Mouse (Mus musculus) stomach, embryonic 14.5 days (tissue): ENCODE data around the gene Elovl5. TPM values are rescaled to one million over a fixed set of nuclear protein-coding genes. Genes with fewer than 3 reads are reported as not detected.

Experiments used
- ATAC-seq: fragments of 200-750 bp; cut with Nextera tagmentation; 2 replicates; pipeline ENCODE4 v1.8.0; 2017; ENCODE audit warnings: low read depth, moderate TSS enrichment; ENCODE audit not compliant: insufficient number of reproducible peaks, insufficient read depth, low FRiP score
- H3K27ac ChIP-seq: fragments of 300-500 bp; sonication (generic); 2 replicates; pipeline ENCODE4 v1.5.1; 2014; ENCODE audit warnings: mild to moderate bottlenecking, low read length, moderate library complexity, mixed read lengths
- H3K27me3 ChIP-seq: fragments of 300-500 bp; sonication (generic); 2 replicates; pipeline ENCODE4 v1.6.1; 2014; ENCODE audit warnings: low read length, control low read depth, mixed read lengths; ENCODE audit not compliant: control insufficient read depth, insufficient read depth
- H3K36me3 ChIP-seq: fragments of 300-500 bp; sonication (generic); 2 replicates; pipeline ENCODE4 v1.6.1; 2014; ENCODE audit warnings: mild to moderate bottlenecking, control low read depth, low read length, moderate library complexity, mixed read lengths; ENCODE audit not compliant: control insufficient read depth, insufficient read depth
- H3K4me1 ChIP-seq: fragments of 300-500 bp; sonication (generic); 2 replicates; pipeline ENCODE4 v1.6.1; 2014; ENCODE audit warnings: low read length, control low read depth, mixed read lengths; ENCODE audit not compliant: control insufficient read depth, insufficient read depth
- H3K4me2 ChIP-seq: fragments of 300-500 bp; sonication (generic); replicated peaks from 2 replicates; pipeline ENCODE4 v1.6.1; 2014; ENCODE audit warnings: low read depth, low read length, control low read depth
- H3K4me3 ChIP-seq: fragments of 300-500 bp; sonication (generic); 2 replicates; pipeline ENCODE4 v1.5.1; 2014; ENCODE audit warnings: low read depth, low read length, control low read depth
- H3K9ac ChIP-seq: fragments of 300-500 bp; sonication (generic); replicated peaks from 2 replicates; pipeline ENCODE4 v1.6.1; 2014; ENCODE audit warnings: low read depth, mild to moderate bottlenecking, control low read depth, low read length, moderate library complexity, mixed read lengths
- H3K9me3 ChIP-seq: fragments of 300-500 bp; sonication (generic); 2 replicates; pipeline ENCODE4 v1.6.1; 2016; ENCODE audit warnings: low read depth, low read length, control low read depth; ENCODE audit not compliant: control insufficient read depth
- WGBS: fragments of 180-500 bp; shearing (Covaris S2); extraction: QIAGEN DNeasy Blood & Tissue Kit; methylation state at CpG from one replicate; pipeline ENCODE4 v1.1.7; 2014; 5-methylcytosine and 5-hydroxymethylcytosine counted together
- polyA plus RNA-seq: library from polyadenylated mRNA; unstranded; fragments of >200 nt; fragmentation: Nextera tagmentation; extraction: Ambion mirVana; gene quantifications from 2 replicates; pipeline ENCODE4 v1.2.1, GENCODE M21; 2014

Gene Elovl5
- polyA plus RNA-seq, 1 experiment from 2014 or later, result 89.1 TPM

GRCm38 (mm10) chr9:78000586-78001500, 83.7 kb downstream of the Elovl5 start:
- Histone ChIP-seq H3K36me3 (no peaks in the 10 kb centered on the region), H3K9me3 (no peaks in the 10 kb centered on the region), H3K27ac (no peak overlapping the region), H3K4me2 (no peak overlapping the region), H3K27me3 (no peaks in the 10 kb centered on the region), H3K4me1 (no peaks in the 10 kb centered on the region), H3K4me3 (no peak overlapping the region), H3K9ac (no peak overlapping the region)
- 85% methylated on average over 7 of the region's 7 CpGs for WGBS
- ATAC-seq, result no peak

GRCm38 (mm10) chr9:78003278-78003677, 86.1 kb downstream of the Elovl5 start:
- H3K27me3 ChIP-seq, result no peaks in the 10 kb centered on the region
- no peaks in the 10 kb centered on the region for H3K36me3 ChIP-seq
- H3K27ac ChIP-seq, result no peak overlapping the region
- no peak for ATAC-seq
- no peak overlapping the region for H3K9ac ChIP-seq
- H3K9me3 ChIP-seq, result no peaks in the 10 kb centered on the region
- no peak overlapping the region for H3K4me2 ChIP-seq
- no peak overlapping the region for H3K4me3 ChIP-seq
- 80% methylated on average over 2 of the region's 2 CpGs for WGBS
- H3K4me1 ChIP-seq, result no peaks in the 10 kb centered on the region; the same call in 1 of the 2 replicates

- Histone ChIP-seq H3K4me3 (no peak overlapping the region), H3K36me3 (no peaks in the 10 kb centered on the region), H3K4me1 (no peaks in the 10 kb centered on the region; the same call in 1 of the 2 replicates), H3K27ac (no peak overlapping the region), H3K9ac (no peak overlapping the region), H3K27me3 (no peaks in the 10 kb centered on the region), H3K4me2 (no peak overlapping the region), H3K9me3 (no peaks in the 10 kb centered on the region)
- ATAC-seq, result no peak
- 60% methylated on average over 3 of the region's 3 CpGs for WGBS
Measured at GRCm38 (mm10) chr9:78005481-78005880, 88.3 kb downstream of the Elovl5 start.

- H3K9ac ChIP-seq, result no peak overlapping the region
- ATAC-seq, result peak; percentile 87
- 59% methylated on average over 19 of the region's 19 CpGs for WGBS
Measured at GRCm38 (mm10) chr9:78006209-78007001, 89.2 kb downstream of the Elovl5 start.

GRCm38 (mm10) chr9:78009382-78009781, 92.2 kb downstream of the Elovl5 start:
- Histone ChIP-seq H3K4me3 (no peak overlapping the region), H3K4me2 (no peak overlapping the region), H3K27me3 (no peaks in the 10 kb centered on the region), H3K9ac (no peak overlapping the region), H3K9me3 (no peaks in the 10 kb centered on the region), H3K4me1 (no peaks in the 10 kb centered on the region; the same call in 1 of the 2 replicates), H3K36me3 (no peaks in the 10 kb centered on the region), H3K27ac (no peak overlapping the region)
- ATAC-seq, result no peak
- WGBS, result 84% methylated on average over 7 of the region's 7 CpGs

More at GRCm38 (mm10) chr9:78006209-78007001, 89.2 kb downstream of the Elovl5 start:
- H3K27me3 ChIP-seq, result no peaks in the 10 kb centered on the region
- H3K27ac ChIP-seq, result no peak overlapping the region
- no peak overlapping the region for H3K4me3 ChIP-seq
- no peak overlapping the region for H3K4me2 ChIP-seq
- H3K36me3 ChIP-seq, result no peaks in the 10 kb centered on the region
- no peaks in the 10 kb centered on the region for H3K9me3 ChIP-seq
- no peaks in the 10 kb centered on the region; the same call in 1 of the 2 replicates for H3K4me1 ChIP-seq

- Histone ChIP-seq H3K9me3 (no peaks in the 10 kb centered on the region), H3K4me1 (no peaks in the 10 kb centered on the region; the same call in 1 of the 2 replicates), H3K9ac (no peak overlapping the region), H3K4me3 (no peak overlapping the region), H3K27me3 (no peaks in the 10 kb centered on the region), H3K27ac (no peak overlapping the region), H3K4me2 (no peak overlapping the region), H3K36me3 (no peaks in the 10 kb centered on the region)
- 74% methylated on average over 5 of the region's 5 CpGs for WGBS
- ATAC-seq, result no peak
Measured at GRCm38 (mm10) chr9:78010187-78010586, 93.0 kb downstream of the Elovl5 start.

GRCm38 (mm10) chr9:78010707-78011106, 93.5 kb downstream of the Elovl5 start:
- H3K4me1 ChIP-seq, result no peaks in the 10 kb centered on the region; the same call in 1 of the 2 replicates
- no peak overlapping the region for H3K9ac ChIP-seq
- H3K4me3 ChIP-seq, result no peak overlapping the region
- H3K27me3 ChIP-seq, result no peaks in the 10 kb centered on the region
- 85% methylated on average over 10 of the region's 10 CpGs for WGBS
- no peaks in the 10 kb centered on the region for H3K36me3 ChIP-seq
- no peak for ATAC-seq
- no peak overlapping the region for H3K27ac ChIP-seq
- no peak overlapping the region for H3K4me2 ChIP-seq
- no peaks in the 10 kb centered on the region for H3K9me3 ChIP-seq

GRCm38 (mm10) chr9:78012066-78012465, 94.9 kb downstream of the Elovl5 start:
- H3K4me1 ChIP-seq, result no peaks in the 10 kb centered on the region
- ATAC-seq, result no peak
- H3K27ac ChIP-seq, result no peak overlapping the region
- no peaks in the 10 kb centered on the region for H3K36me3 ChIP-seq
- H3K4me3 ChIP-seq, result no peak overlapping the region
- no peaks in the 10 kb centered on the region for H3K27me3 ChIP-seq
- no peak overlapping the region for H3K4me2 ChIP-seq
- WGBS, result 84% methylated on average over 4 of the region's 4 CpGs
- H3K9ac ChIP-seq, result no peak overlapping the region
- H3K9me3 ChIP-seq, result no peaks in the 10 kb centered on the region
